Mouse (Mus musculus) midbrain, embryonic 10.5 days (tissue): Measurements from ENCODE around the gene Glis3. TPM values are rescaled to one million over a fixed set of nuclear protein-coding genes. Genes with fewer than 3 reads are reported as not detected.

Experiments
- DNase-seq: peaks from one replicate; pipeline ENCODE4 v3.0.0-alpha.2; 2017; ENCODE audit warnings: low spot score
- H3K27ac ChIP-seq: fragments of 300-500 bp; sonication (generic); replicated peaks from 2 replicates; pipeline ENCODE4 v1.5.1; 2016; ENCODE audit warnings: mild to moderate bottlenecking
- H3K27me3 ChIP-seq: fragments of 300-500 bp; sonication (generic); 2 replicates; pipeline ENCODE4 v1.6.1; 2016; ENCODE audit warnings: low read depth, mild to moderate bottlenecking; ENCODE audit not compliant: poor library complexity, severe bottlenecking
- H3K36me3 ChIP-seq: fragments of 300-500 bp; sonication (generic); 2 replicates; pipeline ENCODE4 v1.6.1; 2016; ENCODE audit warnings: mild to moderate bottlenecking, moderate library complexity
- H3K4me1 ChIP-seq: fragments of 300-500 bp; sonication (generic); 2 replicates; pipeline ENCODE4 v1.6.1; 2016
- H3K4me3 ChIP-seq: fragments of 300-500 bp; sonication (generic); 2 replicates; pipeline ENCODE4 v1.5.1; 2016; ENCODE audit warnings: mild to moderate bottlenecking, moderate library complexity
- H3K9me3 ChIP-seq: fragments of 300-500 bp; sonication (generic); replicated peaks from 2 replicates; pipeline ENCODE4 v1.6.1; 2016; ENCODE audit warnings: mild to moderate bottlenecking
- WGBS: fragments of 180-500 bp; shearing (Covaris S2); methylation state at CpG from one replicate; pipeline ENCODE4 v1.1.7; 2016; 5-methylcytosine and 5-hydroxymethylcytosine counted together
- polyA plus RNA-seq: library from polyadenylated mRNA; unstranded; fragments of >200 nt; fragmentation: Nextera tagmentation; extraction: Ambion mirVana; gene quantifications from 2 replicates; pipeline ENCODE4 v1.2.1, GENCODE M21; 2016

The Glis3 gene
- polyA plus RNA-seq, 1 experiment from 2014 or later, result 4.3 TPM

- WGBS, result 48% methylated on average over 3 of the region's 3 CpGs
Observed at GRCm38 (mm10) chr19:28569856-28570255, 110.0 kb downstream of the Glis3 start.

GRCm38 (mm10) chr19:28567100-28567499, 112.8 kb downstream of the Glis3 start:
- H3K36me3 ChIP-seq, result no peaks in the 10 kb centered on the region
- 79% methylated on average over 1 of the region's 1 CpGs for WGBS
- H3K27ac ChIP-seq, result peak overlapping the region; percentile 52
- no peak overlapping the region for H3K4me3 ChIP-seq
- no peaks in the 10 kb centered on the region; the same call in 1 of the 2 replicates for H3K27me3 ChIP-seq
- H3K4me1 ChIP-seq, result peaks cover 29% of the 10 kb centered on the region
- H3K9me3 ChIP-seq, result no peaks in the 10 kb centered on the region
- no peak for DNase-seq

More at GRCm38 (mm10) chr19:28569856-28570255, 110.0 kb downstream of the Glis3 start:
- Histone ChIP-seq H3K4me3 (no peak overlapping the region), H3K27ac (no peak overlapping the region), H3K27me3 (no peaks in the 10 kb centered on the region; the same call in 1 of the 2 replicates), H3K36me3 (no peaks in the 10 kb centered on the region), H3K4me1 (peaks cover 29% of the 10 kb centered on the region), H3K9me3 (no peaks in the 10 kb centered on the region)
- DNase-seq, result no peak

GRCm38 (mm10) chr19:28566554-28566953, 113.3 kb downstream of the Glis3 start:
- Histone ChIP-seq H3K4me1 (peaks cover 35% of the 10 kb centered on the region), H3K9me3 (no peaks in the 10 kb centered on the region), H3K4me3 (no peak overlapping the region), H3K27ac (peak overlapping the region; percentile 52), H3K36me3 (no peaks in the 10 kb centered on the region), H3K27me3 (no peaks in the 10 kb centered on the region; the same call in 1 of the 2 replicates)
- WGBS, result 6% methylated on average over 2 of the region's 2 CpGs
- DNase-seq, result no peak

- Histone ChIP-seq H3K27me3 (no peaks in the 10 kb centered on the region; the same call in 1 of the 2 replicates), H3K9me3 (no peaks in the 10 kb centered on the region), H3K4me1 (peaks cover 64% of the 10 kb centered on the region), H3K4me3 (no peak overlapping the region), H3K27ac (peak overlapping the region; percentile 82), H3K36me3 (no peaks in the 10 kb centered on the region)
- no peak for DNase-seq
Observed at GRCm38 (mm10) chr19:28561697-28562002, 118.2 kb downstream of the Glis3 start.

GRCm38 (mm10) chr19:28560801-28561696, 118.8 kb downstream of the Glis3 start:
- DNase-seq, result peak; percentile 59
- WGBS, result 21% methylated on average over 8 of the region's 8 CpGs
- H3K36me3 ChIP-seq, result no peaks in the 10 kb centered on the region
- H3K4me1 ChIP-seq, result peaks cover 58% of the 10 kb centered on the region
- no peak overlapping the region for H3K4me3 ChIP-seq
- no peaks in the 10 kb centered on the region for H3K9me3 ChIP-seq
- no peaks in the 10 kb centered on the region; the same call in 1 of the 2 replicates for H3K27me3 ChIP-seq
- H3K27ac ChIP-seq, result peak overlapping the region; percentile 82

- WGBS, result 56% methylated on average over 7 of the region's 7 CpGs
- no peak overlapping the region for H3K4me3 ChIP-seq
- H3K4me1 ChIP-seq, result peaks cover 54% of the 10 kb centered on the region
- no peaks in the 10 kb centered on the region for H3K36me3 ChIP-seq
- DNase-seq, result no peak
- no peaks in the 10 kb centered on the region for H3K9me3 ChIP-seq
- no peaks in the 10 kb centered on the region; the same call in 1 of the 2 replicates for H3K27me3 ChIP-seq
- H3K27ac ChIP-seq, result peak overlapping the region; percentile 82; the same call in 1 of the 2 replicates
Observed at GRCm38 (mm10) chr19:28559836-28560235, 120.0 kb downstream of the Glis3 start.

- WGBS, result 74% methylated on average over 10 of the region's 10 CpGs
- H3K4me1 ChIP-seq, result peaks cover 54% of the 10 kb centered on the region
- DNase-seq, result no peak
- H3K36me3 ChIP-seq, result no peaks in the 10 kb centered on the region
- 0 out of 2 replicates have a peak overlapping the region, but pooled peaks have one; percentile 14 for H3K27ac ChIP-seq
- no peak overlapping the region for H3K4me3 ChIP-seq
- H3K27me3 ChIP-seq, result no peaks in the 10 kb centered on the region; the same call in 1 of the 2 replicates
- no peaks in the 10 kb centered on the region for H3K9me3 ChIP-seq
Observed at GRCm38 (mm10) chr19:28559400-28559799, 120.5 kb downstream of the Glis3 start.

GRCm38 (mm10) chr19:28558661-28559060, 121.2 kb downstream of the Glis3 start:
- H3K4me3 ChIP-seq, result no peak overlapping the region
- 0 out of 2 replicates have a peak overlapping the region, but pooled peaks have one; percentile 14 for H3K27ac ChIP-seq
- 63% methylated on average over 8 of the region's 8 CpGs for WGBS
- no peak for DNase-seq
- H3K4me1 ChIP-seq, result peaks cover 54% of the 10 kb centered on the region
- H3K9me3 ChIP-seq, result no peaks in the 10 kb centered on the region
- H3K36me3 ChIP-seq, result no peaks in the 10 kb centered on the region
- no peaks in the 10 kb centered on the region; the same call in 1 of the 2 replicates for H3K27me3 ChIP-seq

- no peaks in the 10 kb centered on the region; the same call in 1 of the 2 replicates for H3K27me3 ChIP-seq
- no peaks in the 10 kb centered on the region for H3K36me3 ChIP-seq
- H3K9me3 ChIP-seq, result no peaks in the 10 kb centered on the region
- no peak overlapping the region for H3K27ac ChIP-seq
- 54% methylated on average over 5 of the region's 5 CpGs for WGBS
- no peak overlapping the region for H3K4me3 ChIP-seq
- H3K4me1 ChIP-seq, result peaks cover 54% of the 10 kb centered on the region
- no peak for DNase-seq
Observed at GRCm38 (mm10) chr19:28557559-28558328, 122.1 kb downstream of the Glis3 start.

- Histone ChIP-seq H3K27ac (no peak overlapping the region), H3K36me3 (no peaks in the 10 kb centered on the region), H3K27me3 (no peaks in the 10 kb centered on the region; the same call in 1 of the 2 replicates), H3K4me1 (peaks cover 33% of the 10 kb centered on the region), H3K4me3 (no peak overlapping the region), H3K9me3 (no peaks in the 10 kb centered on the region)
- 84% methylated on average over 6 of the region's 6 CpGs for WGBS
- DNase-seq, result no peak
Observed at GRCm38 (mm10) chr19:28555181-28555929, 124.5 kb downstream of the Glis3 start.

- H3K9me3 ChIP-seq, result no peaks in the 10 kb centered on the region
- no peak for DNase-seq
- H3K4me1 ChIP-seq, result 0 out of 2 replicates have a peak, but pooled peaks cover 3% of the 10 kb centered on the region
- H3K4me3 ChIP-seq, result no peak overlapping the region
- H3K27ac ChIP-seq, result no peak overlapping the region
- H3K27me3 ChIP-seq, result no peaks in the 10 kb centered on the region
- 94% methylated on average over 8 of the region's 8 CpGs for WGBS
- H3K36me3 ChIP-seq, result no peaks in the 10 kb centered on the region
Observed at GRCm38 (mm10) chr19:28550611-28551010, 129.3 kb downstream of the Glis3 start.

- no peak for DNase-seq
- Histone ChIP-seq H3K4me1 (no peaks in the 10 kb centered on the region), H3K36me3 (no peaks in the 10 kb centered on the region), H3K27me3 (no peaks in the 10 kb centered on the region), H3K4me3 (no peak overlapping the region), H3K9me3 (no peaks in the 10 kb centered on the region), H3K27ac (no peak overlapping the region)
- 91% methylated on average over 3 of the region's 3 CpGs for WGBS
Observed at GRCm38 (mm10) chr19:28546933-28547332, 132.9 kb downstream of the Glis3 start.
